Mouse (Mus musculus) neural tube, embryonic 11.5 days (tissue): ENCODE results near the gene Ccdc85c. TPM values are rescaled to one million over a fixed set of nuclear protein-coding genes. Genes with fewer than 3 reads are reported as not detected.
A peak's percentile ranks its signal among the peaks of the same experiment; 100 is the strongest.

ENCODE experiments used
- ATAC-seq: fragments of 200-750 bp; cut with Nextera tagmentation; 2 replicates; pipeline ENCODE4 v1.8.0; 2017; ENCODE audit warnings: moderate number of reproducible peaks, mild to moderate bottlenecking, moderate TSS enrichment, moderate library complexity; ENCODE audit not compliant: insufficient read depth, low FRiP score, low TSS enrichment
- DNase-seq: peaks from one replicate; pipeline ENCODE4 v3.0.0-alpha.2; 2015; ENCODE audit warnings: low spot score
- H3K27ac ChIP-seq: fragments of 300-500 bp; sonication (generic); 2 replicates; pipeline ENCODE4 v1.5.1; 2014; ENCODE audit warnings: low read depth, mild to moderate bottlenecking, low read length
- H3K27me3 ChIP-seq: fragments of 300-500 bp; sonication (generic); 2 replicates; pipeline ENCODE4 v1.6.1; 2014; ENCODE audit warnings: mild to moderate bottlenecking, low read length, mixed read lengths; ENCODE audit not compliant: control insufficient read depth, insufficient read depth
- H3K36me3 ChIP-seq: fragments of 300-500 bp; sonication (generic); 2 replicates; pipeline ENCODE4 v1.6.1; 2014; ENCODE audit warnings: mild to moderate bottlenecking, low read length, moderate library complexity, mixed read lengths; ENCODE audit not compliant: control insufficient read depth, insufficient read depth
- H3K4me1 ChIP-seq: fragments of 300-500 bp; sonication (generic); 2 replicates; pipeline ENCODE4 v1.6.1; 2014; ENCODE audit warnings: low read length, mixed read lengths; ENCODE audit not compliant: control insufficient read depth, insufficient read depth
- H3K4me2 ChIP-seq: fragments of 300-500 bp; sonication (generic); 2 replicates; pipeline ENCODE4 v1.6.1; 2014; ENCODE audit warnings: low read depth, mild to moderate bottlenecking, moderate library complexity
- H3K4me3 ChIP-seq: fragments of 300-500 bp; sonication (generic); 2 replicates; pipeline ENCODE4 v1.5.1; 2014; ENCODE audit warnings: low read depth, low read length
- H3K9ac ChIP-seq: fragments of 300-500 bp; sonication (generic); 2 replicates; pipeline ENCODE4 v1.6.1; 2014; ENCODE audit warnings: mild to moderate bottlenecking, low read length
- H3K9me3 ChIP-seq: fragments of 300-500 bp; sonication (generic); 2 replicates; pipeline ENCODE4 v1.6.1; 2016; ENCODE audit warnings: low read length; ENCODE audit not compliant: control insufficient read depth
- WGBS: fragments of 180-500 bp; shearing (Covaris S2); extraction: QIAGEN DNeasy Blood & Tissue Kit; methylation state at CpG from one replicate; pipeline ENCODE4 v1.1.7; 2014; 5-methylcytosine and 5-hydroxymethylcytosine counted together
- polyA plus RNA-seq: library from polyadenylated mRNA; unstranded; fragments of >200 nt; fragmentation: Nextera tagmentation; extraction: Ambion mirVana; gene quantifications from 2 replicates; pipeline ENCODE4 v1.2.1, GENCODE M21; 2014

The Ccdc85c gene
- polyA plus RNA-seq, 1 experiment from 2014 or later: 20.3 TPM

GRCm38 (mm10) chr12:108312432-108312851 is 37.2 kb upstream of the Ccdc85c start:
- 25% methylated on average over 6 of the region's 6 CpGs for WGBS
- no peaks in the 10 kb centered on the region for H3K36me3 ChIP-seq
- no peaks in the 10 kb centered on the region for H3K9me3 ChIP-seq
- H3K4me1 ChIP-seq: peaks cover 12% of the 10 kb centered on the region
- H3K4me2 ChIP-seq: no peak overlapping the region
- 0 out of 2 replicates have a peak overlapping the region, but pooled peaks have one; percentile 39 for H3K27ac ChIP-seq
- ATAC-seq: no peak
- H3K4me3 ChIP-seq: no peak overlapping the region
- DNase-seq: no peak
- H3K9ac ChIP-seq: no peak overlapping the region
- peaks cover 14% of the 10 kb centered on the region for H3K27me3 ChIP-seq

GRCm38 (mm10) chr12:108311741-108312290 is 36.6 kb upstream of the Ccdc85c start:
- Histone ChIP-seq H3K4me3 (no peak overlapping the region), H3K9me3 (no peaks in the 10 kb centered on the region), H3K36me3 (no peaks in the 10 kb centered on the region), H3K9ac (no peak overlapping the region), H3K4me1 (peaks cover 7% of the 10 kb centered on the region), H3K27ac (no peak overlapping the region), H3K4me2 (no peak overlapping the region), H3K27me3 (peaks cover 12% of the 10 kb centered on the region)
- WGBS: 91% methylated on average over 27 of the region's 27 CpGs
- ATAC-seq (no peak), DNase-seq (no peak)

DNA sequence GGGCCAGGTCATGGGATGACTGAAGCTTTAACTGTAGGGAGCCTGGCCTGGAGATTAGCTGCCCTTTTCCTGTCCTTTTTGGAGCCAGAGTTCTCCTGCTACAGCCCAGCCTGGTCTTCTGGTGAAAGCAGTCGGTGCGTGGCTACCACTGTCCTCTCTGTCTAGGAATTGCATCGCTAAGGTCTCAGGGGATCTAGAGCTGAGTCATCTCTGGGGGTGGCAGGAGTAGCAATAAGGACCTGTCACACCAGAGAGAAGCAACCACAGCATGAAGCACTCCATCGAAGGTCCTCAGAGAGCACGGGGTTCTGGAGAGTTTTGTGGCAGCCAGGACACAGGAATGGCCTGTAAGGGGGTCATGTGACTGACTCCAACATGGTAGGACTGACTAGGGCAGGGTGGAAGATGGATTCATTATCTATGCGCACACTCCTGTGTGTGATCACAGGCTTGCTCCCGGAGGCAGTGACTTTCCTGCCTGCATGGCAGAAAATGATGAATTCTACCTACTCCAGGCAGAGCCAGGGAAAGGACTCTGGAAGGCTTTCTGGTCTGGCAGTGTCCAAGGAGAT is 35.3 kb upstream of the Ccdc85c start:
- Histone ChIP-seq H3K27ac (no peak overlapping the region), H3K4me3 (no peak overlapping the region), H3K4me1 (peaks cover 10% of the 10 kb centered on the region), H3K36me3 (no peaks in the 10 kb centered on the region), H3K9me3 (no peaks in the 10 kb centered on the region), H3K27me3 (0 out of 2 replicates have a peak, but pooled peaks cover 2% of the 10 kb centered on the region), H3K4me2 (no peak overlapping the region), H3K9ac (no peak overlapping the region)
- WGBS: 85% methylated on average over 7 of the region's 7 CpGs
- ATAC-seq (no peak), DNase-seq (no peak)

- ATAC-seq: no peak
- no peak overlapping the region for H3K4me2 ChIP-seq
- no peaks in the 10 kb centered on the region for H3K9me3 ChIP-seq
- 84% methylated on average over 4 of the region's 4 CpGs for WGBS
- 0 out of 2 replicates have a peak, but pooled peaks cover 2% of the 10 kb centered on the region for H3K27me3 ChIP-seq
- H3K27ac ChIP-seq: no peak overlapping the region
- DNase-seq: no peak
- no peak overlapping the region for H3K9ac ChIP-seq
- H3K4me3 ChIP-seq: no peak overlapping the region
- H3K36me3 ChIP-seq: no peaks in the 10 kb centered on the region
- H3K4me1 ChIP-seq: peaks cover 10% of the 10 kb centered on the region
These were observed 34.8 kb upstream of the Ccdc85c start for GRCm38 (mm10) chr12:108310041-108310440.

DNA sequence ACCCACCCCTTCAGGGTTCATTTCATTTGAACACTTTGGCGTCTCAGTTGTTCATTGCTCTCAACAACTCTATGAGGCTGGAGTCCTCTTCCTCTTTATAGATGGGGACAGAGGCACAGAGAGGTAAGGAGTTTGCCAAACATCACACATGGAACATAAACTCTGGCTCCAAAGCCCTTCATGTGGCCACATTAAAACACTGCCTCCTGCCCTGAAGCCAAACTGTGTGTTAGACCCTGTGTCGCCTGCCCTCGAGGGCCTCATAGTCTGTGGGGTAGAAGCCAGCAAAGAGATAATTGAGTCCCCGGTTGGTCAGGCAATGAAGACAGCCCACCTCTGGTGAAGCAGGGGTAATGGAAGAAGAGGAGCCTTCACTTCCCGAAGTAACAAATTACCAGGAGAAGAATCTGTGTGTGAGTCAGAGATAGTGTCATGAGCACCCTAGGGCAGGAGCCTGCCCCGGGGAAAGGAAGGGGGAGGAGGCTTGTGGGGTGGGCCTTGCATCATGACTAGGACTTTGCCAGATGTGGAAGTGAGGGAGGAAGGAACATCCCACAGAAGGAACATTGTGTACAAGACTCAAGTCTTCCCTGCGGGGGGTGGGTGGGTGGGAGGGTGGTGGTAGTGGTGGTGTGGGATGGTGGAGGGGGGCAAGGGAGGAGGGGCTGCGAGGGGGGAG is 34.0 kb upstream of the Ccdc85c start:
- no peak overlapping the region for H3K4me2 ChIP-seq
- no peak for DNase-seq
- no peaks in the 10 kb centered on the region for H3K36me3 ChIP-seq
- H3K9ac ChIP-seq: no peak overlapping the region
- H3K4me1 ChIP-seq: peaks cover 10% of the 10 kb centered on the region
- 0 out of 2 replicates have a peak, but pooled peaks cover 2% of the 10 kb centered on the region for H3K27me3 ChIP-seq
- no peaks in the 10 kb centered on the region for H3K9me3 ChIP-seq
- no peak overlapping the region for H3K27ac ChIP-seq
- ATAC-seq: no peak
- 60% methylated on average over 8 of the region's 8 CpGs for WGBS
- H3K4me3 ChIP-seq: no peak overlapping the region

GRCm38 (mm10) chr12:108308363-108308856 is 33.2 kb upstream of the Ccdc85c start:
- H3K4me1 ChIP-seq: peaks cover 10% of the 10 kb centered on the region
- no peak overlapping the region for H3K9ac ChIP-seq
- 90% methylated on average over 16 of the region's 16 CpGs for WGBS

DNA sequence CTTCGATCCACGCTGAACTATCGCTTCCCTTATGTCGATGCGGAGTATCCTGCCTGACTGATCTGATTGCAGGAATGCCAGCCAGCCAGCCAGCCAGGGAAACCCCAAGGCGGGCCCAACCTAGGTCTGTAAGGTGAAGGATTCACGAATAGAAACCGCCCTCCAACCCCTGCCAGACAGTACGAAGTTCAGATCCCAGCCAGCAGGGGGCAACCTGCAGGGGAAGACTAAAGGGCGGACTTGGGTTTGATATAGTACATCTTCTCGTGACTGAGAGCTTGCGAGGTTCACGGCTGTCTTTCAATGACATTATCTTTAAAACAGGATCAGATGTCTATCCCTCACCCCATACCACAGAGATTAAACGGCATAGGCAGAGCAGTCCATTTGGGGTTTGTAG is 32.3 kb upstream of the Ccdc85c start:
- Histone ChIP-seq H3K9ac (no peak overlapping the region), H3K4me1 (peaks cover 10% of the 10 kb centered on the region), H3K4me3 (no peak overlapping the region), H3K27ac (no peak overlapping the region), H3K9me3 (no peaks in the 10 kb centered on the region), H3K27me3 (0 out of 2 replicates have a peak, but pooled peaks cover 2% of the 10 kb centered on the region), H3K36me3 (no peaks in the 10 kb centered on the region), H3K4me2 (no peak overlapping the region)
- peak; percentile 72 for DNase-seq
- peak; percentile 33; the same call in 1 of the 2 replicates for ATAC-seq
- 25% methylated on average over 14 of the region's 14 CpGs for WGBS

More at GRCm38 (mm10) chr12:108308363-108308856, 33.2 kb upstream of the Ccdc85c start:
- DNase-seq (no peak), ATAC-seq (no peak)
- 0 out of 2 replicates have a peak, but pooled peaks cover 2% of the 10 kb centered on the region for H3K27me3 ChIP-seq
- no peak overlapping the region for H3K4me2 ChIP-seq
- no peak overlapping the region for H3K27ac ChIP-seq
- H3K36me3 ChIP-seq: no peaks in the 10 kb centered on the region
- H3K9me3 ChIP-seq: no peaks in the 10 kb centered on the region
- H3K4me3 ChIP-seq: no peak overlapping the region

DNA sequence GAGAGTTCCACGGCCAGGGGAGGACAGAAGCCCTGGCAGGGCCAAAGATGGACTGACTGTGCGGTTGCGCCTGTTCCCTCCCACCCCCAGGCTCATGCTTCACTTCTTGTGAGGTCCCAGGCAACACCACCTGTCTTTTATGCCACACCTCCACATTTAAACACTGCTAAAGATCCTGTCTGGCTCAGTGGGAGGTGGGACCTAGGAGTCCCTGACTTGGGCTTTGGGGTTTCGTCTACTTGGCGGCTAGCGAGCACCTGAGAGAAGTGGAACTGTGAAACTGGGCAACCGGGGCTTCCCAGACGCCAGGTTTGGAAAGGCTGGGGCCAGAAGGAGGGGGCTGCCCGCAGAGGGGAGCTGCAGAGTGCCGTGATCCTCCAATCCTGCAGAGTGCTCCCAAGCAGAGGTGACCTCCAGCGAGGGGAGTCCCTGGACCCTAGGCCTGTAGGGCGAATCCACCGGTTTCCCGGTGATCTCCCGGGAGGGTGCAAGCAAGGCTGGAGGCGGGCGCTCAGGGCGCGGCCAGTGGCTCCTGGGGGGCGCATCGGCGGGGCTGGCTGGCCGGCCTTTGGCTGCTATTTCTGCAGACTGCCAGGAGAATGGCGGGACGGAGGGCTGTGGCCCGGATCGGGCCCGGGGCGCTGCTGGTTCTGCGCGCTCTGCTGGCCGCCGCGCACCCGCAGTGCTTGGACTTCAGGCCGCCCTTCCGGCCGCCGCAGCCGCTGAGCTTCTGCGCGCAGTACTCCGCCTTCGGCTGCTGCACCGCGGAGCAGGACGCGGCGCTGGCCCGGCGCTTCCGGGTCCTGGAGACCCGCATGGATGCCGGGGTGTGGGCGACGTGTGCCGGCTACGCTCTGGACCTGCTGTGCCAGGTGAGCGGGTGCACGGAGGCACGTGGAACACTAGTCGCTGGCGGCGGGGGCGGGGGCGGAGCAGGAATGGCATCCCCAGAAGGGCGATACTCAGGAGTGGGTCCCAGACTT is 30.9 kb upstream of the Ccdc85c start, which contains the start of gene Hhipl1:
Gene Hhipl1 (plus strand): TSS at position 459 of the 983 bp plus-strand sequence.
- Histone ChIP-seq H3K4me1 (peaks cover 6% of the 10 kb centered on the region), H3K27me3 (0 out of 2 replicates have a peak, but pooled peaks cover 2% of the 10 kb centered on the region), H3K27ac (no peak within 1 kb of the TSS)

More for the DNA sequence above, 30.9 kb upstream of the Ccdc85c start, which contains the start of gene Hhipl1:
- Histone ChIP-seq H3K4me3 (peak within 1 kb of the TSS; percentile 48), H3K9me3 (no peaks in the 10 kb centered on the region), H3K4me2 (peak within 1 kb of the TSS; percentile 98), H3K9ac (peak within 1 kb of the TSS; percentile 76), H3K36me3 (no peaks in the 10 kb centered on the region)
- WGBS: 5% methylated on average over 60 of the region's 67 CpGs
- peak; percentile 48 for ATAC-seq
- DNase-seq: peak; percentile 75
